Mouse (Mus musculus): ENCODE results near the gene Urah. TPM values are rescaled to one million over a fixed set of nuclear protein-coding genes. Genes with fewer than 3 reads are reported as not detected.

Gene Urah
- polyA plus RNA-seq, 1 experiment from 2014 or later: 0.49 TPM

GRCm38 (mm10) chr7:140882469-140882803 is 47.6 kb downstream of the Urah start:
- 0% methylated on average over 12 of the region's 12 CpGs for WGBS
- Histone ChIP-seq H3K36me3 (ENCODE audit: insufficient read depth, low read length) (peaks cover 12% of the 10 kb centered on the region), H3K9ac (replicated peaks; ENCODE audit: low read length) (peak overlapping the region; percentile 81), H3K4me1 (ENCODE audit: insufficient read depth, low read length) (peaks cover 17% of the 10 kb centered on the region), H3K4me3 (ENCODE audit: low read length) (peak overlapping the region; percentile 84), H3K4me2 (replicated peaks; ENCODE audit: low read depth, low read length) (peak overlapping the region; percentile 74), H3K27ac (ENCODE audit: low read length) (peak overlapping the region; percentile 94), H3K9me3 (ENCODE audit: low read length) (no peaks in the 10 kb centered on the region), H3K27me3 (ENCODE audit: insufficient read depth, low read length) (no peaks in the 10 kb centered on the region)
- peak; percentile 64 for ATAC-seq (ENCODE audit: low FRiP score, low TSS enrichment)

Other genes with a start within 250 kb of the Urah start
- not detected in 2 replicates for gene Olfr46, start 233.7 kb upstream of the Urah start, polyA plus RNA-seq (2015; fragmentation: Nextera tagmentation; extraction: Ambion mirVana)
- not detected in 2 replicates for gene Olfr61, start 206.0 kb upstream of the Urah start, polyA plus RNA-seq (2015; fragmentation: Nextera tagmentation; extraction: Ambion mirVana)
- not detected in 2 replicates for gene Olfr53, start 188.6 kb upstream of the Urah start, polyA plus RNA-seq (2015; fragmentation: Nextera tagmentation; extraction: Ambion mirVana)
- gene Olfr539, start 175.1 kb upstream of the Urah start, polyA plus RNA-seq (2015; fragmentation: Nextera tagmentation; extraction: Ambion mirVana): not detected in 2 replicates
- gene Olfr45, start 153.1 kb upstream of the Urah start, polyA plus RNA-seq (2015; fragmentation: Nextera tagmentation; extraction: Ambion mirVana): not detected in 2 replicates
- not detected in 2 replicates for gene Olfr541, start 137.8 kb upstream of the Urah start, polyA plus RNA-seq (2015; fragmentation: Nextera tagmentation; extraction: Ambion mirVana)
- 1.4 and 1.8 TPM in 2 replicates for gene Cyp2e1, start 71.3 kb upstream of the Urah start, polyA plus RNA-seq (2015; fragmentation: Nextera tagmentation; extraction: Ambion mirVana)
- gene Syce1, start 47.2 kb upstream of the Urah start, polyA plus RNA-seq (2015; fragmentation: Nextera tagmentation; extraction: Ambion mirVana): 0.25 and 0.37 TPM in 2 replicates
- gene Zfp941, start 12.8 kb upstream of the Urah start, polyA plus RNA-seq (2015; fragmentation: Nextera tagmentation; extraction: Ambion mirVana): 1.4 and 1.6 TPM in 2 replicates
- not detected in 2 replicates for gene Scgb1c1, start 10.5 kb downstream of the Urah start, polyA plus RNA-seq (2015; fragmentation: Nextera tagmentation; extraction: Ambion mirVana)
- gene Odf3, start 12.8 kb downstream of the Urah start, polyA plus RNA-seq (2015; fragmentation: Nextera tagmentation; extraction: Ambion mirVana): 0.12 TPM in 1 of 2 replicates, not detected in the other
- gene Gm45785, start 21.3 kb downstream of the Urah start, polyA plus RNA-seq (2015; fragmentation: Nextera tagmentation; extraction: Ambion mirVana): not detected in 2 replicates
- 69.7 and 73.6 TPM in 2 replicates for gene Ric8a, start 21.9 kb downstream of the Urah start, polyA plus RNA-seq (2015; fragmentation: Nextera tagmentation; extraction: Ambion mirVana)
- gene Bet1l, start 22.6 kb downstream of the Urah start, polyA plus RNA-seq (2015; fragmentation: Nextera tagmentation; extraction: Ambion mirVana): 41.7 and 42.1 TPM in 2 replicates
- gene Psmd13, start 47.0 kb downstream of the Urah start, polyA plus RNA-seq (2015; fragmentation: Nextera tagmentation; extraction: Ambion mirVana): 242 and 246 TPM in 2 replicates
- 41.5 and 42.6 TPM in 2 replicates for gene Sirt3, start 47.3 kb downstream of the Urah start, polyA plus RNA-seq (2015; fragmentation: Nextera tagmentation; extraction: Ambion mirVana)
- gene Cox8b, start 65.4 kb downstream of the Urah start, polyA plus RNA-seq (2015; fragmentation: Nextera tagmentation; extraction: Ambion mirVana): 1.4 and 2.6 TPM in 2 replicates
- gene Nlrp6, start 85.9 kb downstream of the Urah start, polyA plus RNA-seq (2015; fragmentation: Nextera tagmentation; extraction: Ambion mirVana): 1.9 and 2.2 TPM in 2 replicates
- 25.3 and 26.6 TPM in 2 replicates for gene Pgghg, start 106.4 kb downstream of the Urah start, polyA plus RNA-seq (2015; fragmentation: Nextera tagmentation; extraction: Ambion mirVana)
- gene Ifitm5, start 115.3 kb downstream of the Urah start, polyA plus RNA-seq (2015; fragmentation: Nextera tagmentation; extraction: Ambion mirVana): 4.2 and 5.8 TPM in 2 replicates
- 0.76 TPM in 1 of 2 replicates, not detected in the other for gene Gm45717, start 120.9 kb downstream of the Urah start, polyA plus RNA-seq (2015; fragmentation: Nextera tagmentation; extraction: Ambion mirVana)
- 991 and 995 TPM in 2 replicates for gene Ifitm2, start 121.0 kb downstream of the Urah start, polyA plus RNA-seq (2015; fragmentation: Nextera tagmentation; extraction: Ambion mirVana)
- gene Ifitm1, start 132.2 kb downstream of the Urah start, polyA plus RNA-seq (2015; fragmentation: Nextera tagmentation; extraction: Ambion mirVana): 64.6 and 72.4 TPM in 2 replicates
- 210 and 234 TPM in 2 replicates for gene Ifitm3, start 175.8 kb downstream of the Urah start, polyA plus RNA-seq (2015; fragmentation: Nextera tagmentation; extraction: Ambion mirVana)
- gene Ifitm6, start 182.9 kb downstream of the Urah start, polyA plus RNA-seq (2015; fragmentation: Nextera tagmentation; extraction: Ambion mirVana): 0.94 and 1.5 TPM in 2 replicates
- gene Gm17387, start 194.1 kb downstream of the Urah start, polyA plus RNA-seq (2015; fragmentation: Nextera tagmentation; extraction: Ambion mirVana): not detected in 2 replicates
- gene B4galnt4, start 226.1 kb downstream of the Urah start, polyA plus RNA-seq (2015; fragmentation: Nextera tagmentation; extraction: Ambion mirVana): 13.2 and 13.9 TPM in 2 replicates
- 9.2 and 10.5 TPM in 2 replicates for gene Pkp3, start 243.2 kb downstream of the Urah start, polyA plus RNA-seq (2015; fragmentation: Nextera tagmentation; extraction: Ambion mirVana)

All from kidney, embryonic 16.5 days (tissue).